Mouse (Mus musculus) left cerebral cortex, postnatal 14 days (tissue): ENCODE measurements at regions not wholly inside any gene's neighbourhood (a gene's known extent, or its start where the extent isn't known, plus 50 kb on each side); places are given as distances from the start of the nearest gene placed in this dataset.
A peak's percentile ranks its signal among the peaks of the same experiment; 100 is the strongest.

Experiments used
- DNase-seq, 2 experiments: peaks; one replicate each; pipeline ENCODE4 v3.0.0; 2021 to 2022; ENCODE audit warnings: low spot score in 2 of 2, mixed read lengths in 1 of 2
- intact Hi-C: fragments of 180-260 bp; cut with DNase I; formaldehyde crosslinking; loops from one replicate; pipeline ENCODE4 v1.15.1; 2025

- no peak for DNase-seq
- intact Hi-C loops: no loop called here
Observed at GRCm38 (mm10) chr2:75265218-75265617, 393.8 kb upstream of the Hnrnpa3 start.

DNA sequence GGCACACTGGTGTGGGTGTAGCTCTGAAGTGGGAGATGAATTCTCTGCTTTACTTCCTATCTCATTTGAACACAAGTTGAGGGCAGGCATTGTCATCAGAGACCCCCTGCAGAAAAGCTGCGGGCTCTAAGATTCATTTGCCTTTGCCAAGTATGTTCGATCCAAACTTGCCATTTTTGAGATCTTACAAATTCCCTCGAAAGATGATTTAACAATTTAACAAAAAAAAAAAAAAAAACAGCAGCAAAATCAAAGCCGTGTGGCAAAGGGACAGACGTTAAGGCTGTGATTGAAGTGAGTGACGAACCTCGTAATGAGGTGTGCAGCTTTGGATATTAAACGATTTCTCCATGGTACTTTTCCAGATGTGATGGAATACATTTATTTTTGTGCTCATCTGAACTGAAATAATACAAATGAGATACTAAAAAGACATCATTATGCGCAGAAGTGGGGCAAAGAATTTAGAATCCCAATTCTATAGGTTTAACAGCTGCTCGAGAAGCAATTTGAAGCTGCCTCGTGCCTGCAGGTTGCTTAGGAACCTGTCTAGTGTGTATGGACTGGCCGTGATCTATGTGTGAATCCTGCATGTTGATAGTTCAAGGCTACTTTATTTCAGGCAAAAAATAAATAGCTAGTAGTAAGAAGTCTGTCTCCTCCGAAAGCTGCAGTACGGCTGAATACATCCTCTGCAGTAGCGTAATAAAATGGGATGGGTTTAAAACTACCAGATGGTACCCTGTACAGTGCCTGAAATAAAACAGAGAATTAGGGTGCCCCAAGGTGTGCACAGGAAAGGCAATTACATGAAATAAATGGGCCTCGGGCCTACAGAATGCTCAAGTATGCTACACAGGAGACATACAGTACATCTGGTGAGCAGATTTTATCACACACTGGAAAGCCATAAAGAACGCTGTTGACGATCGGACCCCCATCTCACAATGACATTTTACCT is 393.0 kb upstream of the Hnrnpa3 start:
- intact Hi-C loops: no loop called here
- DNase-seq: no peak

GRCm38 (mm10) chr2:75267949-75268348 is 391.1 kb upstream of the Hnrnpa3 start:
- intact Hi-C loops: no loop called here
- no peak for DNase-seq

- DNase-seq: no peak
- intact Hi-C loops: no loop called here
Observed at GRCm38 (mm10) chr2:75269446-75269845, 389.6 kb upstream of the Hnrnpa3 start.

- intact Hi-C loops: no loop called here
- DNase-seq: no peak
Observed at GRCm38 (mm10) chr2:75270115-75270514, 388.9 kb upstream of the Hnrnpa3 start.

DNA sequence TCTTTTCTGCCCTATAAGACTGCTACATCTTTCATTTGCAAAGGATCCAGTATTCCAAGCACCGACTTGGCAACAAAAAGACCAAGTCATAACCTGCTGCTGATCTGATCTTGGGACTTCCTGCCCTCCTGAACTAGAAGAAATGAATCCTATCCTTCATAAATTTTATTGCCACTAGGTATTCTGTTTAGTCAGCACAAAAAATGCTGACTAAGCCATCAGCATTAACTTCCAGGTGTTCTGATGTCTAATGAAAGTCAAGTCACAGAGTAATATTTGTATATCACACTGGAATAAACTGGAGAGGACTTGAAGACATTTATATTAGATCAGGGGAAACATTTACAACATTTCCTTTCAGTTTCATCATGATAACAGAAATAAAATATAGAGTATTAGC is 371.2 kb upstream of the Hnrnpa3 start:
- intact Hi-C loops: no loop called here
- no peak for DNase-seq

GRCm38 (mm10) chr2:75291674-75292073 is 367.4 kb upstream of the Hnrnpa3 start:
- DNase-seq: no peak
- intact Hi-C loops: no loop called here

DNA sequence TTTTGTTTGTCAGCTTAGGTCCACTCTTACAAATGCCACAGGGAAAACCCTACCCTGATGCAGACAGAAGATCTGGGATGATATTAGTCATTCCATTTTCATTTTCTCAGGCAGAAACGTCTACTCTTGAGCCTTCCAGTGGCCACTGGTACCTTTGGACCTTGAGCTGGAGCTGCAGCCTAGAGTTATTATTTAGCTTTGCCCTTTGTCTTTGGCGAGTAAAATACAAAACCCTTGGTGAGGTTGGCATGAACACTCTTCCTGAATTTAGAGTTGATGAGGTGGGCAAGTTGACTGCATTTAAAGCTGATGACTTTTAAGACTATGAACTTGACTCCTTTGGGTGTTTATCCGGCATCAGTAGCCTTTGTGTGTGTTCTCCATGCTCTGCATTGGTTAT is 352.2 kb upstream of the Hnrnpa3 start:
- intact Hi-C loops: no loop called here
- no peak for DNase-seq

DNA sequence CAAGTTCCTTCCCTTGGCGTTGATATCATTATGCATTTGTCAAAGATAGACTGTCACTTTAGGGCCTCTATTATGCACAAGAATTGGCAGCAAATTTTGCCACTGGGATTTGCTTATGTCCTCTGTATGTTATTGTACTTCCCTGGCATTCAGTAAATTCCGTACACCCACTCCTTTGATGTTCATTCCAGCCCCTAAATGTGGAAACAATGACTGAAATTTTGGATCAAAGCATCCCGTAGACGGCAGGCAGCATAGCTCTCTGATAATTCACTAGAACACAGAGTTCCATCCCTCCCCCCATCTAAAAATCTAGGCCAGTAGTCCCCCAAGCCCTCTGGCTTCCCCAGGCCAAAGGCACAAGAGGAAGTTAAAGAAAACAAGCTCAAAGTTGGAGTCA is 347.9 kb upstream of the Hnrnpa3 start:
- intact Hi-C loops: loop anchor here (5.0 kb wide), 1 partner anchor 159 kb away; no protein-coding TSS in a partner anchor
- no peak for DNase-seq

GRCm38 (mm10) chr2:75312246-75312645 is 346.8 kb upstream of the Hnrnpa3 start:
- intact Hi-C loops: loop anchor here (2.0 to 5.0 kb wide), 2 partner anchors 160 to 609 kb away; no protein-coding TSS in a partner anchor
- peak; percentile 39 to 77 for DNase-seq

DNA sequence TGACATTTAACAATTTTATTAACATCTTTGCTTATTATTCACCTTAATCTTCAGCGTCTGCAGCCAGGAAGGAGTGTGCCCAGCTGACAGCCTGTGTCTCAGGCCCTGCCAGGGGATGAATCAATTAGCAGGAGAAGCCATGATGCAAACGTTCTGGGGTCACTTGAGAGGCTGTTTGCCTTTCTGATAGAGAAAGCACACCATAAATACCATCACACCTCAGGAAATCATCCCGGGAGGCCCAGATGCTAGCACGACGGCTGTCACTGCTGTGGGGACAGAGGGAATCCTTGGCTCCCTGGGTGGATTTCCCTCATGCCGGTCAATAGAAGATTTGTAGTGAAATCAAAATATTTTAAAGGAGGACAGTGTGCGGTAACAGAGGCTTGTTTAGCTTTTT is 343.7 kb upstream of the Hnrnpa3 start:
- intact Hi-C loops: loop anchor here (2.0 kb wide), 1 partner anchor 273 kb away; no protein-coding TSS in a partner anchor
- DNase-seq: no peak

GRCm38 (mm10) chr2:75318190-75318589 is 340.9 kb upstream of the Hnrnpa3 start:
- DNase-seq: no peak
- intact Hi-C loops: no loop called here

DNA sequence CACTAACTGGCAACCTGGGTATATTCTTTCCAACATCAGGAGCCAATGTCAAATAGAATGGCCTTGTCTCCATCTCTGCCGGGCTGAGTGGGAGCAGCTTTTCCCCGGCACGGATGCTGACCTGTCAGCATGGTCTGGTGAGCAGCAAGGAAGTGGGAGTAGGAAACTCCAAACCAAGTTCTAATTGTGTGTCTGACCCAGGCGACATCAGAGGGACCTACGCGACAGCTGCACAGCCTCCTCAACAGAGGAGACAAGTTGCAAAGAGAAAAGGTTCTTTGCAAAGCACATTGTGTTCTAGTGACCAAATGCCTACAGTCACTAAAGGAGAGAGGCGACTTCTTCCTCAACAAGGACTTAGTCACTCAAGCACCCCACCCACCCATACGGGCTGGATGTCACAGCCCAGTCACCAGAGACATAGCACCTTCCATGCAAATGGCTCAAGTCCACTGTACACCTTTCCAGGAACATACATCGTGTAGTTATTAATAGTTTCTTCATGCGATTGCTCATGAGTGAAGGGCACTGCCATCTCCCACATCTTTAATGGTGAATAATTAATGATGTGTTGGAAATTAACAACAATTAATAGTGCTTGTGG is 334.8 kb upstream of the Hnrnpa3 start:
- DNase-seq: no peak
- intact Hi-C loops: no loop called here

GRCm38 (mm10) chr2:75329598-75329997 is 329.5 kb upstream of the Hnrnpa3 start:
- intact Hi-C loops: no loop called here

GRCm38 (mm10) chr2:75341310-75341709 is 317.8 kb upstream of the Hnrnpa3 start:
- DNase-seq: no peak
- intact Hi-C loops: no loop called here

More at GRCm38 (mm10) chr2:75329598-75329997, 329.5 kb upstream of the Hnrnpa3 start:
- DNase-seq: no peak

- intact Hi-C loops: no loop called here
- no peak for DNase-seq
Observed at GRCm38 (mm10) chr2:75341726-75342280, 317.3 kb upstream of the Hnrnpa3 start.

- DNase-seq: no peak
- intact Hi-C loops: no loop called here
Observed at GRCm38 (mm10) chr2:75350902-75351301, 308.2 kb upstream of the Hnrnpa3 start.

DNA sequence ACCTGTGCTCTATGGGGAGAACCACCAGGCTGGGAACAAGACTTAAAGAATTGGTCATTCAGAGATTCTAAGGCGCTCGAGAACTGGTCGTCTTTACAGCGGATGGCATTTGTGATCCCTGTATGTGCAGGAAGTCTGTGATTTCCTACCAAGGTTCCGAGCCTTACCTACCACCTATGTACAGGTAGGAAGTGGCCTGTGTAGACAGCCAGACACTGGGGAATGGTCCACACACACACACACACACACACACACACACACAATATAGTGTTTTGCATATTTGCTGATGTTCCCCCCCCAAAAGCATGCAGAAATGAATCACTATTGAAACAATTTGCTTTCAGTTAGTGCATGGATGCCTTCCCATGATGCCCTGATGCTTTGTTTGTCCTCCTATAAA is 307.1 kb upstream of the Hnrnpa3 start:
- intact Hi-C loops: no loop called here
- DNase-seq: no peak

GRCm38 (mm10) chr2:75352564-75352963 is 306.5 kb upstream of the Hnrnpa3 start:
- no peak for DNase-seq
- intact Hi-C loops: no loop called here

DNA sequence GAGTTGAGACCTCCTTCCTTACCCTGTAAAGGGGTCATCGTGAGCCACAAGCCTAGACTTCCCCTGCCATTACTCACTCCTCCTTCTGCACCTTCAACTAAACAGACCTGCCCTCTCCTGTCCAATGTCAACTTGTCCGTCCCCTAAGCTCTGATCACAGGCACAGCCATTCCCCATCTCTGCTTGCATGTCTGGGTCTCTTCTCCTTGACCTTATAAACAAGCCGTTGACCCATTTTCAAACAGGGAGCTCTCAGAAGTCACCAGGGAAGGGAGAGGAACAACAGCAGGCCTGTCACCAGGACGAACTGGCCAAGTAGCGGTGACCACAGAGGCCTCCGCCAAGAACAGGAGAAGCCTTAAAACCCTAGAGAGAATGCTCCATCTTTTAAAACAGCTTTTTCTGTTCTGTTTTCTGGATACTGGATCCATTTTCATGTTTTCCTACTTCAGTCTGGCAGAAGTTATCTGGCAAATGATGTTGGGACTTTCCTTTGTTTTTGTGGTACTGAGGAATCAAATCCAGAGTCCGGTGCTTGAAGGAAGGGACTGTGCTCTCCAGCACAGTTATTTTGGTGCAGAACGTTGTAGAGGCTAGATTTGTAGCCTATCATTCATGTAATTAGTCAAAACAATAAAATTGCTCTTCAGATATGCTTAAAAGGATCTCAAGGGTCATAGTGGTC is 302.2 kb upstream of the Hnrnpa3 start:
- intact Hi-C loops: no loop called here

More for the DNA sequence above, 302.2 kb upstream of the Hnrnpa3 start:
- no peak for DNase-seq
